Mouse (Mus musculus): Measurements from ENCODE around the gene Slc2a3.
"Not testable (repeated sequence)": the region's sequence is repeated elsewhere in the genome, so short reads cannot be mapped to it uniquely, and the experiment has no call there.

The Slc2a3 gene

DNA sequence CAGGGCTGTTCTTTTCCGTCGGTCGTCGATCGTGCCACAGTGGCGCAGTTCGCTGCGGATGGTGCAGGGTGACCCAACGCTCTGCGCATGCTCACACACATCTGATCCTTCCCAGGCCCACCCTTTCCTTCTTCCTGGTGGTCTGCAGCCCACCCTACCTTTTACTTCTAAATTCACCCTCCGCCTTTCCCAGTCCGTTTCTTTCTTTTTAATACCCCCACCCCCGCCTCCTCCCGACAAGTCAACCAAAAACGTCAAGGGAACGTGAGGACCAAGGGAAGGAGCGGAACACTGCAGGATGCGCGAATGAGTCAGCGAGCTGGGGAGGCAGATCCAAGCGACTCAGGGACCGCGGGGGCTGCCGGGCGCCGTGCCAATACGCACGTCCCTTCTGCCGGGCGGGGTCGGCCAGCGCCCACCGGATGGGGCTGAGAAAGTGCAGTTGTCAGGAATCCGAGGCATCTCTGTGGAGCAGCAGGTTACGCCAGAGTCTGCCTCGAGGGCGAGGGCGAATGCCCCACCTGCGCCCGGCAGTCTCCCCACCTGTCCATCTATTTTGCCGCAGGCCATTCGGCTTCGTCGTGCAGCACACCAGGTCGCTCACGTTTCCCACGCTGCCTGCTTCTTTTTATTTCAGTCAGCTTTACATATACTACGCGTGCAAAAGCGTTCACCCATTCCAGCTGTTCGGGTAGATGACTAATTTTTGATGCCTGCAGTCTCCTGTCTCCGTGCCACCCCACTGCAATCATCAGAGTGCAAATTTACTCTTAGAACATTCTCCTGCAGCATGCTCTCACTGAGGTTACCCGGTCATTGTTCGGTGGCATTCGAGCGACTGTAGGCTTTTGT, 36.8 kb downstream of the Slc2a3 start:
- peak in 1 of 2 experiments; percentile 43 for DNase-seq (ENCODE audit: low spot score in 2 of 2)

DNA sequence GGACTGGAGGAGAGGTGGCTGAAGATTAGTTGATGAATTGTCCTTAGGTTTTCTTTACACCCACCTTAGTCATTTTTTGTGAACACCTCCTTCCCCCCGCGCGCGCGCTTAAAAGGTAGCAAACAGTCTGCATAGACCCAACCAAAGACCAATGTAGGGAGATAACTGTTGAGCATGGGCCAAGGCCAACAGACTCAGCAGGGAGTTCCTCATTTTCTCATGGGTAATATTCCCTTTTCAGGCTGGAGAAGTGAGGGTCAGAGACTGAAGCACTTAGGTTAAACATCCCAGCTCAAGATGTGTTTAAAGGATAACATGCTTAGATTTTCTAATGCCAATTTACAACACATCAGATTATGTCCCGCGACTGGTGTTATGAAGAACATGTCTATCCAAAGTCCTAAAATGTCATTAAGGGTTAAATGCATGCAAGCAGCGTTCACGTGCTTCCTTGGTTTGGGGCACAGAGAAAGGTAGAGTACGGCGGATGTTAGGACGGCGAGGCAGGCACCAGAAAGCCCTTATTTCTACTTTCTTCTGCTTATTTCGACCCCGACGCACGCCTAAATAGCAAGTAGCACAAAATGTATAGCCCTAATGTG, 37.5 kb downstream of the Slc2a3 start:
- DNase-seq (ENCODE audit: low spot score in 2 of 2), result no peak

DNA sequence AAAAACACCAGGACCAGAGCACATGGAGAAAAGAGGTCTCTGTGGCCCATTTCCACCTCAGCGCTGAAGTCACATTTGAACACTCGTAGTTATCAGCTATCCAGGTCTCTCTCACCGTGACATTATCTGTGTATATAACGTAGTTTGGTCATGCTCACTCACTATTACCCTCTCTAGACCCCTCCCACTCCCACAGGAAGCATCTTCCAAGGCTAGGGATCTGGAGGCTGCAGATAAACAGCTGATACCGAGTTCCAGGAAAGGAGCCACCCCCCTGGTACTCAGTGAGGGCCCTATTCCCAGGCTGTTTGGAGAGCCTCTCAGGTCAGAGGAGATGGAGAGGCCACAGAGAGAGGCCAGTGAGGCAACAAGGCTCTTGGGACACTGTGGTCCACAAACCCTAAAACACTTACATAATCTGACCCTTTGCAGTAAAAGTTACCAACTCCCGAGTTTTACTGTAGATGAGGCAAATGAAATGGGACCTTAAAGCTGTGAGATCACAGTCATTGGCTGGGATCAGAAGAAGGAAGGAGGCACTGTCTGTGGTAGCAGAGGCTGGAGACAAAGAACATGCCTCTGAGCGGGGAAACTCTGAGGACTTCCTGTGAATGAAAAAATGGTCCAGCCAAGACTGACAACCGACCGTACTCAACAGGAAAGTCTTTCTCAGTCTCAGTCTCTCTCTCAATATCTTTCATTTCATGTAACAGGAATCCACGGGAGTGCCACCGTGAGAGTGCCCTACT, 38.3 kb downstream of the Slc2a3 start:
- DNase-seq (ENCODE audit: low spot score in 2 of 2), result no peak

DNA sequence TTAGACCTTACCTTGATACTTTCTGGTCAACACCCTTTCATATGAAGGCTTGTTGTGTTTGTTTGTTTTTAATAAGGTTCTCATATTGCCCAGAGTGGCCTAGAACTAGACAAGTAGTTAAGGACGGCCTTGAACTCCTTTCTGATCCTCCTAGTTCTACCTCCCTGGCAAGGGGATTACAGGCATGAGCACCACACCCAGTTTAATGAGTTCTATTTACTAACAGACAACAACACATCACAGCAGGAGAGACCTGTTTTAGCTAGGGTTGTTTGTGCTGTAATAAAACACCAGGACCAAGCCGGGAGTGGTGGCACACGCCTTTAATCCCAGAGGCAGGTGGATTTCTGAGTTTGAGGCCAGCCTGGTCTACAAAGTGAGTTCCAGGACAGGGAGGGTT, 39.0 kb downstream of the Slc2a3 start:
- no peak for DNase-seq (ENCODE audit: low spot score in 2 of 2)

DNA sequence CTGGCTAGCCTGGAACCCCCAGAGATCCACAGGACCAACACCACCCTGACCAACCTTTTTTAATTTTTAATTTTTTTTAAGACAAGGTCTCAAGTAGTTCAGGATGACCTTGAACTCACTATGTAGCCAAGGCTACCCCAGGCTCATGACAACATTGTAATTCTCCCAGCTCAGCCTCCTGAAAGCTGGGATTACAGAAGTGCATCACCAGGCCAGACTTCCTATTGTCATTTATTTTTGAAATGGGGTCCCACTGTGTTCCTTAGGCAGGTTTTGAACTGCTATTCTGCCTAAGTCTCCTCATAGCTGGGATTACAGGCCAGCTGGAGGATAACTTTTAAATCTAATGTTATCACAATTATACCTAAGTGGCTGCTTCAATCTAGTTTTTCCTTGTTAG, 39.5 kb downstream of the Slc2a3 start:
- no peak for DNase-seq (ENCODE audit: low spot score in 2 of 2)

DNA sequence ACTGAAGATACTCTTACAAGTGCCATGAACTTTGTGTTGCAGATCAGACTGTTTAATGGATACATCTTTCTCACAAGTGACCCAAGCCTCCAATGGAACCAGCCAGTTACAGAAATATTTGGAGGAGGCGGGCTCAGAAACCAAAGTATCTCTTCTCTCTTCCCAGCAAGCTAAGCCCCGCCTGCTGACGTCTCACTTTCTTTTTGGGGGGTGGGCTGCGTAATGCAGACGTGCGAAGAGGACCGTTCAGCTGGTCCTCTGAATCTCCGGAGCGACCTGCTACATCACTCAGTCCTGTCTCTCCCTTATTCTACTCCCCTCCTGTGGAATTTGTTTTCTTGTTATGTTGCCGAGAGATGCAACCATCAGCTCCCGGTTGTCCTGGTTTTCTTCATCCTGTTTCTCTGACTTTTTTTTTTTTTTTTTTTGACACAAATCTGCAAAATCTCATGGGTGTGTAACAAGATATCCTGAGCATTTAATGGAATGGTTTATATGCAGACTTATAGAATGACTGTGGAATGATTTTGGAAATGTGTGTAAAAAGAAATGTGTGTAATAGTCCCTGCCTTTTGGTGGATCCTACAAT, 40.3 kb downstream of the Slc2a3 start:
- peak; percentile 29 to 42 for DNase-seq (ENCODE audit: low spot score in 2 of 2)

DNA sequence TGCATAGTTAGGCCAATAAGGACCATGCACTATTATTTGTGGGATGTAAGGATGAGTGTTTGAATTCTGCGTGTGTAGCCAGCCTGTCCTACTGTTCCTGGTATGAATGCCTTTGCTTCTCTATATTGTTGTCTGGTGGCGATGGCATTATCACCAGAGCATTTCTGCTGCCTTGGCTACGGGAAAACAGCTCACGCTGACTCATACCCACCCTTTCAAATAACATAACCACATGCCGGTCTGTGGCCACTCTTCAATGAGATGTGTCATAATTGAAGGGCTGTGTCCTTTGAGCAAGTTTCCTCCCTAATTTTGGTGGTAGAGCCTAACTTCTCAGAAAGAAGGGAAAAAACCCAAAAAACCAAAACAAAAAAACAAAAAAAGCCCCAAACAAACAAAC, 42.7 kb downstream of the Slc2a3 start:
- no peak for DNase-seq (ENCODE audit: low spot score in 2 of 2)

DNA sequence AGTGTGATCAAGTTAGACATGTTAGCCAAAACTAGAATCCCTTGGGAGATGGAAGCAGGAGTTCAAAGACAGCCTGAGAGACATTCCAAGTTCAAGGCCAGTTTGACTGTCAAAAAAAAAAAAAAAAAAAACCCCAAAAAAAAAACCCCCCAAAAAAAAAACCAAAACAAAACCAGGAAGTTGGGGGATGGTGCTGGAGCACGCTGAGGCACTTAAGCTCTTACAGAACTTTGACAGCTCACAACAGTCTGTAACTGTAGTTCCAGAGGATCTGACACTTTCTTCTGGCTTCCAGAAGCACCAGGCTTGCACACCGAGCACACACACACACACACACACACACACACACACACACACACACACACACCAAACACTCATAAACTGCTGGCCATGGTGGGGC, 45.5 kb downstream of the Slc2a3 start:
- peak in 1 of 2 experiments; percentile 8 for DNase-seq (ENCODE audit: low spot score in 2 of 2)

DNA sequence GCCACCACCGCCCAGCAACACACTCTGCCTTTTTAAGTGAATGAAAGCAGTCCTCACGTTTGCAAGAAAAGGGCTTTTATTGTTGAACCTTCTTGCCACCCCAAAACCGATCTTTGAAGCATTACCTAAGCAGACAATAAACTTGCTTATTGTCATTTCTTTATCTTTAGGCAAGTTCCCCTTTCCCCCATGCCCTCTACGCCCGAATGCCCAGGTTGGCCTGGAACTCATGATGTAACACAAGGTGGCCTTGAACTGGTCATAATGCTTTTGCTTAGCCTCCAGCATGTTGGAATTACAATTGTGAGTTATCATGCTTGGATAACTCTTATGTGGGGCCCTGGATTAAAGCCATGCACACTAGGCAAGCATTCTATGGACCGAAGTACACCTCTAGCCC, 50.9 kb downstream of the Slc2a3 start:
- DNase-seq (ENCODE audit: low spot score in 2 of 2), result no peak

DNA sequence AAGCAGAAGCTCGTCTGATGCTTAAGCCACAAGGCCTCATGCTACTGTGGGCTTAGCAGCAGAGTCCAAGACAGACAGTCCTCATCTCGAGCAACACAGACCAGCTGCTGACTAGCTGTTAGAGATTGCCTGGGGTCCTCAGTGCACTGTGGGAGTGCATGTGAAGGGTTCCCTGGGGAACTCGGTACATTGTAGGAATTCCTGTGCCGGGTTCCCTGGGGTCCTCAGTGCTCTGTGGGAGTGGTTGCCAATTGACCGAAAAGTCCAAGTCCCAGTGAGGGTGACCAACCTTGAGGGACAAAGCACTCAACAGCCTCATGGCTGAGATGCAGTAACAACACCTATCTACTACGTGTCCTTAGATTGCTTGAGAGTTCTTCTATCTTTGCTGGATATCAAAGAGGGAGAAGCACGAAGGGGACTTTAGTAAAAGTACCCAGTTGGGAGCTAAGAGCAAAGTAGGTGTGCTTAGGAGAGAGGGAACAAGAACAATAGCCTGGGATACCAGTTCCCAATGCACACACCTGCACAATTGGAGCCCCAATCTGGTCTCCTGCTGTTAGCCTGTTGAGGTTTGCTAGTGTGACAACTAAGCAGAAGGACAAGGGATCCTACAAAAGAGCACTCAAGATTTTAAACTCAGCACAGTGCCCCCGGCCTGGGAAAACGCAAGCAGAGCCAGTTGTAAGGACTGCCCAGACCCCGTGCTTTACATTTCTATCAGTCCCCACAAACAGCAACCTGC, 56.8 kb downstream of the Slc2a3 start:
- DNase-seq (ENCODE audit: low spot score in 2 of 2), result no peak

DNA sequence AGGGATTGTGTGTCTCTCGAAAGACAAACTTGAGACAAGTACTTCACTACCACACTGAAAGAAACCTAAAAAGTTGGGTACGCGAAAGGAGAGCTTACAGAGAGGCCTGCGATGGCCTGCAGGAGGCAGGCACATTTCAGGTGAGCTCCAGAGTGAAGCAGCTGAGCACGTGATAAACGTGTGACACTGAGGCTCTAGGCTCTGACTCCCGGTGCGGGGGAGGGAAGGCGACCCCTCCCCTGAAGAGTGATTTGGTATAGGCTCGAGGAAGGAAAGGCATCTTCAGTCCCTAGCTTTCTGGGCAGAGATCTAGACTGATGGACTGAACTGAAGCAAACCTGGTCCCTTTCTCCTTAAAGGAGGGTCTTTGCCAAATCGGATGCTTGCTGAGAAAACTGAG, 58.1 kb downstream of the Slc2a3 start:
- no peak for DNase-seq (ENCODE audit: low spot score in 2 of 2)

DNA sequence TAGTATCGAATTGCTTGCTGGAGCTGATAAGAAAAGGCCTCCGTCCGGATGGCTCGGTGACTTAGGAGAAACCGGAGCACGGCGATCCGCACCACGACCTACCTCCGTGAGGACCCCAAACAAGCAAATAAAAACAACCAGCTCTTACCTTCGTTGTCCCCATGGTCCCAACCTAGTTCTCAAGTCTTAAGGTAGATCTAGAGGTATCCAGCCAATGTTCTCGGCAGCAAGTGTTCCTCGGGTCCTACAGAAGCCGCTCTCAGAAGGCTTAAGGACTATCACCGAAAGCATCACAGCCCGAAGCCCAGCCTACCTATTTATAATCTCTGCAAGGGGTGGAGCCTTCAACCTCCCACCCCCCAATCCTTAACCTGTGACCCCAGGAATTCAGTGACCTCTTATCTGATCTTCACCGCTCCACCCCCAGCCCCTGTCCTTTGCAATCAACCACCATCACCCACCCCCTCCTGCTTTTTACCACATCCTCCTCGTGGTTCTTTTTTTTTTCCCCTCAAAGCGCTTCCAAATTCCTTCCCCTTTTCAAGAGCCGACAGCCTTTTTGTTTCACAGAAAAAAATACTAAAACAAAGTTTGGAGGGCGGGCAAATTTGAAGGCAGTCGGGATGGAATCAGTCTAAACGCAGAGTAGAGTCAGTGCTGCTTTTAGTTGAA, 59.1 kb downstream of the Slc2a3 start:
- DNase-seq (ENCODE audit: low spot score in 2 of 2), result peak; percentile 56 to 68

DNA sequence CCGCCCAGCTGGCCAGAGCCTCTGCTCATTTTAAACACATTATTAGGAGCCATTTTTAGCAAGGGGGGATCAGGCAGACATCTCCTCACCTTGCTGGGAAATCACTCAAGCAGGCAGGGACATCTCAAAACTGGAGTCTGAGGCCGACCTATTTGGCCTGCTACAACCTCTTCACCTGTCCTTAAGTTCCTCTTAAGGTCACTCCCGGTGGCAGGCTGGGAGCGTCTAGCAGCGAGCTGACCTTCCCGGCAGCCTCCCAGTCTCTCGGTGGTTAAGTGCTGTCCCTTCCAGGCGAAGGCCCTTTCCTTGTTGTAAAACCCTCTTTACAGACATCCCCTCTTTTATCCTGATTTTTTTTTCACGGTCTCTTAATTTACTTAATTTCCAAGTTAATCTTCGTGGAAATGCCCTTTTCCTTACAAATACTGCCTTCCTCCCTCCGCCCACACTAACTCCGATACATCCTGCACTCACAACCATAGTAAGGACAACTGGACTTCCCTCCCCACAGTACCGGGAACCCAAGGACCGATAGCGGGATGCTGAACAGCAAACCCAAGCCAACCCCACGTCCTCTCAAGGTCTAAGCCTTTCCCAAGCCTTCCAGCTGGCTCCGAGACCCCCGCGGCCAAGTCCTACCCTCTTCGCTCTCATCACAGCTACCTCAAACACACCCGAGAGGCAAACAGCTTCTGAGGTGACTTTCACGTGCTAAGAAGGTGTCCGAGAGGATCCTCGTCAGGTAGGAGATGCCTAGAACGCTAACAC, 59.8 kb downstream of the Slc2a3 start:
- DNase-seq (ENCODE audit: low spot score in 2 of 2), result no peak

DNA sequence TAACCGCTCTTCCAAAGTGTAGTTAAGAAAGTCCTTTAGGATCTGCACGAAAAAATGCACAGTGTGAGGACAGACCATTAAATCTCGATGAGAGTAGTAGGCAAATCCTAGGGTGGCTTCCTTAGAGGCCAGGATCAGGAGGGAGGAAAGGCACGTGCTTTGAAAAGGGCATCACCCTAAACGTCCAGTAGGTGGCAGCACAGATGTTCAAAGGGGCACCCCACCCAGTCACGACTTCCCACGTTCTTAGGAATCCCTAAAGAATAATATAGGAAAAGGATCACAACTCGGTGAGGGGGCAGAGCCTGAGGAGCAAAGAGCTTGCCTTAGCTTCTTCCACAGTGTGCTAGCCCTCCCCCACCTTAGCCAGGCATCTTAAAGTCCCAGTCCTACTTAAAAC, 61.5 kb downstream of the Slc2a3 start:
- DNase-seq (ENCODE audit: low spot score in 2 of 2), result peak; percentile 41 to 45

DNA sequence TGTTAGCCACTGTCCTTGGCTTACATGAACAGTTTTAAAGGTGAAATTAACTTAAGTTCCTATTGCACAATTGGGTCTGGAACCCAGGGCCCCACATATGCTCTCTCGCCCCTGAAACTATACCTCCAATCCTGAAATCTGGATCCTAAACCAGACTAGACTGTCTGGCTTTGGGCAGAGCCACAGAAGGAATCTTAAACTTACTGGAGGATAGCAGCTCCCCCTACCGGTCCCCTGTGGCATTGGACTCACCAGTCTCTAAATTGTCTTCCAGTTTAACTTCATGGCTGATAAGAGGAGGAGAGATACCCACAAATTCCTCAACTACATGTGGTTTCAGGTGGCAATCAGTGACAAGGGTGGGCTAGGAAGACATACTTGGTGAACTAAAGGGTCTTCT, 81.5 kb downstream of the Slc2a3 start:
- DNase-seq (ENCODE audit: low spot score in 2 of 2), result peak in 1 of 2 experiments; percentile 31

DNA sequence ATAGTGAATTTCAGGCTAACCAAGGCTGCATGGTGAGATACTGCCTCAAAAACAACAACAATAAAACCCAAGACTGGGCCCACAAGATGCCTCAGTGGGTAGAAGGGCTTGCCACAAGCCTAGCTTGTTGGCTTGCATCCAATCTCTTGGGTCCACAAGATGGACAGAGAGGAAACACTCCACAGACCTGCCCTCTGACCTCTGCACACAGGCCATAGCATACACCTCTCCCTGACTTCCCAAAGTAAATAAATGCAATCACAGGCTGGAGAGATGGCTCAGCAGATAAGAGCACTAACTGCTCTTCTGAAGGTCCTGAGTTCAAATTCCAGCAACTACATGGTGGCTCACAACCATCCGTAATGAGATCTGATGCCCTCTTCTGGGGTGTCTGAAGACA, 83.2 kb downstream of the Slc2a3 start:
- DNase-seq (ENCODE audit: low spot score in 2 of 2), result not testable (repeated sequence)

DNA sequence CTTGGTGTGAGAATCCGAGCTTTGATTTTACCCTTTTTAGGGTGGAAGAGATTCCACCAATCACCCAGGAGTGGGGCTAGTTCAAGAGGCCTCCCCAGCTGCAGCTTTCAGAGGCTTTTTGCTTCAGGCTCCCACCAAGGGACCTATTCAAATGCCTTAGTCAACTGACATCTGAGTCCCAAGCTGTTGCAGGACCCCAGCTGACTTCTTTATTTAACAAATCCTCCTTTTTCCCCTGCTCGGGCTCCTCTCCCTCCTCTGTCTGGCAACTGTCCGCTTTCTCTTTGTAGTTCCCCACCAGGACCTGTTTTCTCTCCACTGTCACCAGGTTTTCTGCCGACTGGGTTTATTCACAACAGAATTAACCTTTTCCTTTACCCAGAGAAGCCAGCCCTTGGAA, 85.6 kb downstream of the Slc2a3 start:
- DNase-seq (ENCODE audit: low spot score in 2 of 2), result no peak

DNA sequence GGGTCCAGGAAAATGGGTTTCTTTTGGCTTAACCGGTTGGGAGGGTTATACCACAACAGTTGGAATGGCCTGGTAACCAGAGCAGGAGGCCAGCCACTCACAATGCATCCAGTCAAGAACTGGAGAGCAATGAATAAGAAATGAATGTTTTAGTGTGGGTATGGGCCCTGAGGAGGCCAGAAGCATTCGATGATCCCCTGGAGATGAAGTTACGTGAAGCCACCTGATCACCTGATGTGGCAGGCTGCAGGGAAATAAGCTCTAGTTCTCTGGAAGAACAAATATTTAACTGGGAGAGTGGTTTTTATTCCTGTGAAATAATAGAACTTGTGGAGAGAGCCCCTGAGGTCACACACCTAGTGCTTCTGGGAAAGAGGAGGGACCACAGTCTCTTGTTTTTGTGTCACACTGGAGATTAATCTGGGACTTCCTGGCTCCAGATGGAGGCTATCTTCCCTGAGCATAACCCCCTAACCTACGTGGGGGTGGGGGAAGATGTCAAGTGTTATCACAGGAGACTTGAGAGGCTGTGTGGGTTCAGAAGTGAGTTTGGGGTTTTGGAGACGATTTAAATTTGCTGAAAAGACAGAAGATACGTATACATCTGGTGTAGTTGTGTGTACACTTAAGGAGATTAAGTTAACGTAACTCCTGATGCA, 86.6 kb downstream of the Slc2a3 start:
- no peak for DNase-seq (ENCODE audit: low spot score in 2 of 2)

DNA sequence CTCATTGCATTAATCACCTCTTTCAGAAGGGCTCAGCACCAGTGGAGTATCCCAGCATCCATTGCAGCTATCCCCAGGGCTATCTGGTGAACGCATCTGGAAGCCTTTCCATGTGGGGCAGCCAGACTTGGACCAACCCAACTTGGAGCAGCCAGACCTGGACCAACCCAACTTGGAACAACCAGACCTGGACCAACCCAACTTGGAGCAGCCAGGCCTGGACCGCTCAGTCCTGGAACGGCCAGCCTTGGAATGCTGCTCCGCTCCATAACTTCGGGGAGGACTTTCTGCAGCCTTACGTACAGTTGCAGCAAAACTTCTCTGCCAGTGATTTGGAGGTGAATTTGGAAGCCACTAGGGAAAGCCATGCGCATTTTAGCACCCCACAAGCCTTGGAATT, 88.3 kb downstream of the Slc2a3 start:
- DNase-seq (ENCODE audit: low spot score in 2 of 2), result not testable (repeated sequence)

DNA sequence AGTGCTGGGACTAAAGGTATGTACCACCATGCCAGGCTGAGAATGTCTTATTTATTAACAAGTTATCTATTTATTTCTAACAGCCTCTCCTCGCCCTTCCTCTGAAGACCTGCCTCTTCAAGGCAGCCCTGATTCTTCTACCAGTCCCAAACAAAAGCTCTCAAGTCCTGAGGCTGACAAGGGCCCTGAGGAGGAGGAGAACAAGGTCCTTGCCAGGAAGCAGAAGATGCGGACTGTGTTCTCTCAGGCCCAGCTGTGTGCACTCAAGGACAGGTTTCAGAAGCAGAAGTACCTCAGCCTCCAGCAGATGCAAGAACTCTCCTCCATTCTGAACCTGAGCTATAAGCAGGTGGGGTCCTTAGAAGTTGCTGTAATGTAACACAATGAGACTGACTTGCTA, 90.0 kb downstream of the Slc2a3 start:
- no peak for DNase-seq (ENCODE audit: low spot score in 2 of 2)

All from spleen, postnatal 36 days (tissue).